Mouse (Mus musculus) retina, postnatal 7 days (tissue): ENCODE data around the gene Apoh.

Source experiments
- DNase-seq: peaks from one replicate; pipeline ENCODE4 v3.0.0-alpha.2; 2012; ENCODE audit warnings: low read depth, low spot score

The Apoh gene

DNA sequence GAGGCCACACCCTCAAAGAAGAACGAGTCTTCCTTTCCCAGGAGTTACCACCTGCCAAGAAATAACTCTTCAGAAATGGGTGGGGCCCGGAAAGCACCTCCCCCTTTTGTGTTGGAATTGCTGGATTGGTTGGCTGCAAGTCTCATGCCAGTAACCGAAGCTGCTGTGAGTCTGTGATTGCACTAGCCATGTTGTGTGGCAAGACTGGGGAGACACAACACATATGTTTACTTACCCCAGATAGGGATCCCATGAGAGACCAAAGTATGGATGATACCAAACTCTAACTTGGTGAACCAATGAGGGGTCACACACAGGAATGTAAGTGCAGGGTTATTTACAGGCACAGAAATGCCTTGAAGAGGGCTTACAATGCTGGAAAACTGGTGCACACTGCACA, 39.5 kb downstream of the Apoh start:
- no peak for DNase-seq

DNA sequence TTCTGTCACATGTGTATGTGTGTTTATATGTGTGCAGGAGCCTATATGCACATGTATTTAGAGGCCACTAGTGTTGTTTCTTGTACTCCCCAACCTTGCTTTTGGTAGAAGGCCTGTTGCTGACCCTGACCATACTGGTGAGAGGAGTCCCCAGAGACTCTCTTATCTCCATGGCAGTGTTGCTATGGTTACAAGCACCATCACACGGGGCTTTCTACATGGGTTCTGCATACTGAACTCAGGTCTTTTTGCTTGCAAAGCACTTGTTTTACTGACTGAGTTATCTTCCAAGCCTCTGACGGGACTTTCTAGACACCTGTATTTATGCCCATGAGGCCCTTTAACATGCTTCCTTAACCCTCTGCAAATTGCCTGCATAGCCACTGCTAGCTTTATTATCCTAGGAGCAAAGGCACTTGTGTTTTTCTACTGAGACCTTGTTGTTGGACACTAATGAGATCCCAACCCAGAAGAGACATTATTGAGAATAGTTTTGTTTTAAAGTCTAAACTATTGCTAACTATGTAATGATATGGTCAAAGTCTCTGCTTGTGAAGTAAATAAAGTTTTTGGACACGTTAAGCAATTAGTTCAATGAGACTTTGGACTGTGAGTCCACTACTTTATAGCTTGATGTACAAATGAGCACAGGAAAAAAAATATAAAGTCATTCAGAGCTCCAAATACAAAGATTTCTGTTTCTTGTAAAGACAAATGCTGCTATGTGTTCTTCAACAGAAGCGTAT, 41.9 kb downstream of the Apoh start:
- no peak for DNase-seq

DNA sequence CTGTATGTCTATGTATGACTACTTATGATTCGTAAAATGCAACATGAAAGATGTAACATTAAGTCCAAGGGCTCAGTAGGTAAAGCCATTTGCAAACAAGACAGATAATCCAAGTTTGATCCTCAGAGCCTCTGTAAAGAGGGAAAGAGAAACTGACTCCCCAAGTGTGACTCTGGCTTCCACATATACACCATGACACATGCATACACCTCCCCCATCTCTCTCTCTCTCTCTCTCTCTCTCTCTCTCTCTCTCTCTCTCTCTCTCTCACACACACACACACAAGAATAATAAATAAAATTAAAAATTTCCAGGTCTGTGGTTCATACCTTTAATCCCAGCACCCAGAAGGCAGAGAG, 42.5 kb downstream of the Apoh start:
- DNase-seq, result no peak

DNA sequence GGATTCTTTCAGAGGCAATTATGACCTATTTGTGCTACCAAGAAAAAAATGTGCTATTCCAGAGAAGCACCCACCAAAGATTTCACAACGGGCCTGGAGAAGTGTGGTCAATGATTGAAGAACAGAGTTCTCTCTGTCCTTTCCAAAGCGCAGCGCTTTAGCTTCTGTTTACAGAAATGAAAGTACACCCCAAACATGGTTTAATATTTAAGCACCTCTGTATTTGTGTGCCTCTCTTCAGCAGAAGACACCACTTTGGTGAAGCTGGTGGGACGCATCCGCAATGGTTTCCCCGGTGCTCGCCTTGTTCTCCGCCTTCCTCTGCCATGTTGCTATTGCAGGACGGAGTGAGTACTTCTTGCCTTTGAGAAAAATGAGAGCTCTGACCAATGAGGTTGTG, 51.9 kb downstream of the Apoh start:
- no peak for DNase-seq

DNA sequence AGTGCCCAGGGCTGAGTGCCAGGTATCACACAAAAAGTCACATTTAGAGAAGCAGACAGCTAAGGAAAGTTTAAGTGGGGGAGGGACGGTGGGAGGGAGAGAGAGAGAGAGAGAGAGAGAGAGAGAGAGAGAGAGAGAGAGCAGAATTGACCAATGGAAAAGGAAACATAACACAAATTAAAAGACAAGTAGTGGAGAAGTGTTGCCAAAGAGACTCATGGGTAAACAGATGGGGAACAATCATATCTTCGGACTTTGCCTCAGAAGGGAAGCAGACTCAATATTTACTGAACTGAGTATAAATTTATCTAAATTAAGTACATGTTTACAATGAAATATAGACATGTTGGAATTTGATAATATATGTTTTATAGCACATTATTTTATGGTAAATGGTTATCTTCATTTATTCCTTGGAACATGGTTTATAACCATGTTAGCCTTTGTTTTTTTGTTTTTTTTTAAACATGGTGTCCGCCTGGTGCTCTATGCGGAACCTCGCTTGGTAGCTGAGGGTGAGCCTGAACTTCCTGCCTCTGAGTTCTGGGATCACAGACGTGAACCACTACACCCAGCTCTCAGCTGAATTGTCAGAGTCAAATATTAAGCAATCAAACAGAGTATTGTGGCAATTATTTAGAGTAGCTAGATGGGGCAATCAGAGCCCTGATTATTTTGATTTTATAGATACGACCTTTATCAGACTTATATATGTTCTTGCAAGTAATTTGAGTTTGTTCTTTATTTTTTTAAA, 53.1 kb downstream of the Apoh start:
- DNase-seq, result no peak

DNA sequence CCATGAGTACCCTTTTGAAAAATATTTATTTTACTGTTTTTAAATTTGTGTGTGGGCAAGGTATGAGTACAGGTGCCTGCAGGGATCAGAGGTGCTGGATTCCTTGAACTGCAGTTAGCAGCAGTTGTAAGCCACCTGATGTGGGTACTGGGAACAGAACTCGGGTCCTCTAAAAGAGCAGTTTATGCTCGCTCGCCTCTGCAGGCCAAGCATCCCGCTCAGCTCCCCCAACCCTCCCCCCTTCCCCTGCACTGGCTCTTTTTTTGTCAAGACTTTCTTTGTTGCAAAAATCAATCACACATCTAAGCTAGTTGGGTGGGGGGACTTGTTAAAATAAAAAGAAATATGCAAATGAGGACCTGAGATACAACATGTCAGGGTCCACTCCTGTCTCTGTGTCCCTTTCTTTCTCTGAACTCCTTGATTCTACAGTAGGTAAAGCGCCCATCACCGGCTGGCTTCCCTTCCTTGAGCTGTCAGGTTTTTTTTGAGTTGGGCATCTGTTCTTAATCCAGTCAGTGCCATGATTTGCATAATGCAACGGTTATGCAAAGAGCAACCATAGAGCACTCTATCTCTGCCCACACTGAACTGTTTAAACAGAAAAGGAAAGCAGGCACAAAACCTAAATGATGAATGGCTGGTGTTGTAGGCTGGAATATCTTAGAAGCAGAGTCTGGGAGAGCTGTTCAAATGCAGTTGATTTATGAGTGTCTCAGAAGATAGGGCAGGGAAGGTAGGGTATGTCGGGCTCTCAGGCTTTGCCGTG, 66.9 kb downstream of the Apoh start:
- no peak for DNase-seq

DNA sequence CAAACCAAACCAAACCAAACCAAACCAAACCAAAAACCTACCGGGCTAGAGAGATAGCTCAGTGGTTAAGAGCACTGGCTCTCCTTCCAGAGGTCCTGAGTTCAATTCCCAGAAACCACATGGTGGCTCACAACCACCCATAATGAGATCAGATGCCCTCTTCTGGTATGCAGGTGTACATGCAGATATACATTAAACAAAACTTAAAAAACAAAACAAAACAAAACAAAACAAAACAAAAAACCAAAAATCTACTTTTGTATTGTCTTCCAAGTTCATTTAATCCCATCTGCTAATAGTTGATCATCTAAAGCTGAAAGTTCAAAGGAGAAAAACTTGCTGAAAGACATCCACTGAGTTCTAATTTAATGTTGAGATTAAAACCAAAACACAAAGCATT, 73.2 kb downstream of the Apoh start:
- DNase-seq, result no peak

DNA sequence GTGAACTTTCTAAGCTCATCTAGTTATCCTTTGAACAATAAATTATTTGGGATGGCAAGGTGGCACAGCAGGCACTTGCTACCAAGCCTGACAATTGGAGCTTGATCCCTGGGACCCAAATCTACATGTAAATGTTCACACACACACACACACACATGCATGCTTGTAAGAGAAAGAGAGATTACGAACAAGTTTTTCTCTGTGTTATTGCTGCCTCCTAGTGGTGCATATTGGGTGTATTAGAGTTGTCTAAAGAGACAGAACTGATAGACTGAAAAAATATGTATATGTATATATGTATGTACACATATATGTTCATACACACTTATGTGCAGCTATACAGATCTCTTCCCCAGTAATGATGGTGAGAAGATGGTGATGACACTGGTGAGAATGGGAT, 75.4 kb downstream of the Apoh start:
- DNase-seq, result peak; percentile 36

DNA sequence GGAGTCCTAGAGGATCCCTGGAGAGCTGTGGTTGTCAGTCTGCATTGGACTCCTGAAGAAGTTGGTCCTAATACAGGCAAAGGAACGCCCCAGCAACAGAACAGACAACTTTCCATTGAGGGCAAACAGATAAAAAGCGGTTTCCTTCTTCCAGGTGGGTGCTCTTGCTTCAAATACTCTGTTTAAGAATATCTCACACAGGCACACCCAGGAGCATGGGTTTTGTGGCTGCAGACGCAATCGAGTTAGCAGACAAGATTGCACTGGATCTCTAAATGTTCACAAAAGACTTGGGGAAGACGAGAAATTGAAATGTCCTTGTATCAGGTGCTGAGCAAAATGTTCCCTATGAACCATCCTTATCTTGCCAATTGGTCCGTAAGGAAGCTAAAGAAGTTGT, 76.1 kb downstream of the Apoh start:
- DNase-seq, result no peak

DNA sequence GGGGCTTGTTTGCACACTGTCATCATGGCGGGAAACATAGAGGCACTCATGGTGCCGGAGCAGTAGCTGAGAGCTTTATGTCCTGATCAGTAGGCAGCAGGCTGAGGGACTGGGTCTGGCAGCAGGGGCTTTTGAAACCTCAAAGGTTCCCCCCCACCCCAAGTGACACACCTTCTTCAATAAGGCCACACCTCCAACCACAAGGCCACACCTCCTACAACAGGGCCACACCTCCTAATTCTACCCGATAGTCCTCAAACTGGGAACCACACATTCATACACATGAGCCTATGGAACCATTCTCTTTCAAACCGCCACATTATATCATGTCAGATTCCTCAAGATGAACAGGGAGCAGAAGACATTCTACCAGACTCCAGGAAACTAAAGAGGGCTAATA, 77.6 kb downstream of the Apoh start:
- DNase-seq, result no peak

DNA sequence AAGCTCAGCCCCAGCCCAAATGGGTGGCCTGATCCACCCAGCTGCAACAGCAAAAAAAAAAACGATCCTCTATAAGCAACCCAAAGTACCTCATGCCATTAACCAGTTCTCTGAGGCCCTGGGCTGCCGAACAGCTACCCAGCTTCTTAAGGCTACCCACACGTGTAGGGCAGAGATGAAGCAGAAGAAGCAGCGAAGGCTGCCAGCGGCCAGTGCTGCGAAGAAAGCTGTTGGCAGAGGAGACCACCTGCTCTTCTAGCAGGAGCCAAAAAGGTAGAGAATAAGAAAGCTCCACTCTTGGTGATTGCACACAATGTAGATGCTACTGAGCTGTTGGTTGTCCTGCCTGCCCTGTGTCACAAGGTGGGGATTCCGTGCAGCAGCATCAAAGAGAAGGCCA, 80.1 kb downstream of the Apoh start:
- no peak for DNase-seq

DNA sequence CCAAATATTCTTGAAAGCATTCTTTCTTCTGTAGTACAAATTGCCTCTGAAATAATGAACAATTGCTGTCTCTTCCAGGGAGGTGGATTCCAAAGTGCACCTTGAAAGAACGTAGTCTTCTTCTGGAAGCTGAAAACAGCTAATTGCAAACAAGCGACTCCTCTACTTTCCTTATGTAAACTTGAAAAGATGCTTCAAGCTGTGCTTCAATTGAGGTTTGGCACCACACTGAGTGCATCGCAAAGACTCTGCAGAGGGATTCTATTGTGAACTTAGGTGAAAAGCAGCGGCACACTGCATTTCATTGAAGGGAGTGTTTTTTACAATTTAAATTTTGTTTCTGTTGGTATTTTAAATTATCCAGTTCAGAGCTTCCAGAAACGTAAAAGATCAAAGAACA, 81.0 kb downstream of the Apoh start:
- no peak for DNase-seq

DNA sequence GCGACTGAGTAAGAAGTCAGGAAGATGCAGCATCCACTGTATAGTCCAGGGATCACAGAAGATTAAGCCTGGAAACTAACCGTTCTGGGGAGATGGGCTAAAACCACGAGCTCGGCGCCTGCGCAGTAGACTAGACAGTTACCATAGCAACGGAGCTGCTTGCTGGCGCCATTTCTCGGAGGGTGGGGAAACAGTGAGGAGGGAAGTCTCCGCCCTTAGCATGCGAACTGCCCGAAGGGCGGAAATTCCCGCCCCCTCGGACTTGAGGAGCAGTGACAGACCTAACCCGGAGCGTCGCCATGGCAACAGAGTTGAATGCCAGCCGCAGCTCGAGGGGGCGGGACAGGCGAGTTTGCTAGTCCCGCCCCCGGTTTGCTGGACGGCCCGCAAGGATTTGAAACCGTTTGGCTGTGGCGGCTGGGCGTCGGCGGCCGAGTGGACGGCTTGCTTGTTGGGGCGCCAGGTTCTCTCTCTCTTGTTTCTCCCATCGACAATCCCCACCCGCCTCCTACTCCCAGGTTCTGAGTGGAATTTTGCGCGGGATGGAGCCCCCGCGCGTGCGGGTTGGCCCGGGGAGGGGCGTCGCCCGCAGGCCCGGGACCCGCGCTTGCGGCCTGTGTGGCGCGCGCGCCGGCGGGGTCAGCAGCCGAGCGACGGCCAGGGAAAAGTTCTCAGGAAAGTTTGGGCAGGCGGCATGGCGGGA, 81.9 kb downstream of the Apoh start, which contains the start of gene Cep112:
Cep112 (plus strand) TSS at position 304 of the 703 bp plus-strand sequence.
- peak; percentile 93 for DNase-seq

DNA sequence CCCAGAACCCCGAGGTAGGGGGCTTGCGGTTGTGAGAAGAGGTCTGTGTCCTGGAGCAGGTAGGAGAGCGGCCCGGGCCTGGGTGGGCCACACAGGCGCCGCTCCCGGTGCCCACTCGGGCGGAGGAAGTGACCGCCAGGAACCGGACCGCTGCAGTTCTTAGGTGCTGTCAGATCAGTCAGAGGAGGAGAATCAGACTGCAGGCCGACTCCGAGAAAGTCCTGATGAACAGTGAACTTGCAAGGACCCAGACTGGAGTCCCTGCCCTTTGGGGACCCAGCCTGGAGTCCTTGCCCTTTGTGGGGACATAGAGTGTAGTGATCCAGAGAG, 82.4 kb downstream of the Apoh start:
- DNase-seq, result no peak

DNA sequence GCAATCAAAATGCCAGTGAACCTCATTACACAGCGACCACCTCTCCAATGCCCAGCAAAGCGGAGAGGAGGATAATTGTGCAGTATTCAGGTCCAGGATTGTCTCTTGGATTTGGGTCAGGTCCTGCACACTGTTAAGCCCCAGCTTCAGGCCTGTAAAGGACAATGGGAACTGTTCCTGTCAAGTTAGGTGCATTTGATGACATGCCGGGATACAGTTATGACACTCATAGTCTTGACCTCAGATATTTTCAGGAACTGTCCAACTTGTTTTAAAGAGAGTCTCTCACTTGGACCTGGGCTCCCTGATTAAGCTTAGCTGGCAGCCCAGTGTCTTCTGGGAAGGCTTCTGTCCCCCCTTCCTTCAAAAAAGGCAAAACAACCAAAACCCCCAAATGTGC, 82.9 kb downstream of the Apoh start:
- no peak for DNase-seq

DNA sequence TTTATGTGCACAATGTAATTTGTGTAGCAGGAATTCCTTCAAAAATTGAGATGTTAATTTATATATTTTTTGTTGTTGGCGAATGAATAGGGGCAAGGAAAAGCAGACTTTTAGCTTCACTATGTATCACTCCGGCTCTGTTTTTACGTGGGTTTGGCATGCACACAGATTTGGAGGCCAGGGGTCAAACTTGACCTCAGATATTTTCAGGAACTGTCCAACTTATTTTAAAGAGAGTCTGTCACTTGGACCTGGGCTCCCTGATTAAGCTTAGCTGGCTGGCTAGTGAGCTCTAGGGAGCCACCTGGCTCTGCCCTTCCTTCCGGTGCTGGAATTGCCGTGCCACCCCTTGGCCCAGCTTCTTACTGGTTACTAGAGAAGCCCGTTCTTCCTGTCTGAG, 84.0 kb downstream of the Apoh start:
- DNase-seq, result no peak

DNA sequence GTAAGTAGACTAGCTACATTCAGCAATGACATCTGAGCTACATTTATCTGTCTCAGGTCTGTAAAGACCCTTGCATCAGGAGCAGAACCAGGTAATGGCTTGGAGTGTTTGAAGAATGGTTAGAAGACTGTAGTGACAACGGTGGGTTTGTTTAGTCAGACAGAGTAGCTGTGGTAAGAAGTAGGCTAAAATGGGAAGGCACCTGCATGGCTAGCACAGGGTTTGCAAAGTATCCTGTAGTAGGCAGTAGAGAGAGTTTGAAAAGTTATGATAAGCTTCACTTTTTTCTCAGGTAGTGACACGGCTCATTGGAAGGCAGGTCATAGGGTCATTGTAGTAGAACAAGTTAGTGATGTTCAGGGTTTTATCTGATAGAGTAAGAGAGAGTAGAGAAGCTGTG, 85.9 kb downstream of the Apoh start:
- no peak for DNase-seq

DNA sequence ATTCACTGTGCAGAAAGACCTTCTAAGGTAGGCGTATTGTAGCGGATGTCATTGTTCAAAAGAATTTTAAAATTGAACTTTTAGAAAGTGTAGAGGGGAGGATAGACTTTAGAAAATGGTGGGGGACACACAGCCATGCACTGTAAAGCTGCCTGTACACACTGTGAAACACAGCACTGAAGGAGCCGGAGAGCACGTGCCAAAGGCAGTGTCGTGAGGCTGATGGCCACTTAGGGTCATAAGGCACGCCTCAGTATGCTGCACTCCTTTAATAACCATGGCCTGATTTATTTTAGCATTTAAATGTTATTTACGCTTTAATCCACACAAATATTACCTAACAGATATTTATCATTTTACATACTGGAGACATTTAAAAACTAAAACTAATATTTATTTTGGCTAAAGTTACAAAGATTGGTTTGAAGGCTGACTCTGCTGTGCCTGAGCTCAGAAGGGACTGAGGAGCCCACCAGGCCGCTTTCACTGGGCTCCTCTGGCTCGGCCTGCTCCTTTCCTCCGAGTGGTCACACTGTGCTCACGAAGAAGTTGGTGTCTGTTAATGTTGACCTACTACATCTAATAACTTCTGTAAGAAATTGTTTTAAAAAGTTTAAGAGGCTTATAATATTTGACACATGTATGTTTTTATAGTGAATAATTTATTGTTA, 100.9 kb downstream of the Apoh start:
- DNase-seq, result no peak

DNA sequence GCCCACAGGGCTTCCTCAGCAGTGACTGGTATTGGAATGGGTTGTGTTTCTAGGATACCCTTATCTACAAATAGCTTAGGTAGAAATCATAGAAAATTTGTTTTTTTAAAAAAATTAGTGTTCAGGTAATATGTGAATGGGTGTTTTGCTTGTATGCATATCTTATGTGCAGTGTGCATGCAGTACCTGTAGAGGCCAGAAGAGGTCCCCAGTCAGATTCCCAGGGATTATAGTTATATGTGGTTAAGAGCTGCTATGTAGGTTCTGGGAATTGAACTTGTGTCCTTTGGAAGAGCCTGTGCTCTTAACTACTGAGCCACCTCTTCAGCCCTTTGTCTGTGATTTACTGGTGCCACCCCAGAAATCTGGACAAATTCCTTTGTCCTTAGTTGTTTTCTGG, 104.0 kb downstream of the Apoh start:
- no peak for DNase-seq

DNA sequence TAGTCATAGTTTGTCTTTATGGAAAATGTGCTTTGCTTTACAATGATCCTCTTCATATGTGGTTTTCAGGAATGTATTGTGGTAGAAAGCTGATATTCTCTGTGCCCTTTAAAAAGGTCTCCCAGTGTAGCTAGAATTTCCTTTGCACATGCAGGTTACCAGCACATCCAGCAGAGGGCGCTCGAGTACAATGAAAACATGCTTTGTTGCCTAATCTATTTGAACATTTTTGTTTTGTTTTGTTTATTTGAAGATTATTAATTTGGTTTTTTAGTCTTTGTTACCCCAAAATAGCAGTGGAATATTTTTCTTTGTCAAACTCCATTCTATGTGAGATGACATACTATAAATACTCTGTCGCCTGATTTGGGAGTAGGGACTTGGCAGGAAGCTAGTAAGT, 106.7 kb downstream of the Apoh start:
- DNase-seq, result peak; percentile 44

DNA sequence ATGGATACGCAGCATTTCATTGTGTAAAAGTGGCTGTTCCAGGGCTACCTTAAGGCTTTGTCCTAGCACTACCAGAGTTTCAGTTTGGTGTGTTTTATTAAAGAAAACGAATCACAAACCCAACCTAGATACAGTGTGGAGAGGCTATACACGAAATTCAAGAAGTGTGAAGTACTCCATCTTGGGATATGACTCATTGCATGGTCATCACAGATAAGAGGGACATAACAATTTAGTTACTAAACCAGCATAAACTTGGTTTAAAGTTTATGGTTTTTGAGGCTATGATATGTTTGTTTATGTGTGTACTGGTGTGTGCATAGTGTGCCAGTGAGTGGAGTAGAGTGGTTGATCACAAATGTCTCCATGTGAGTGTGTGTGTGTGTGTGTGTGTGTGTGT, 116.4 kb downstream of the Apoh start:
- no peak for DNase-seq
